Mouse (Mus musculus) CH12.LX (cell line): ENCODE measurements at regions not wholly inside any gene's neighbourhood (a gene's known extent, or its start where the extent isn't known, plus 50 kb on each side); places are given as distances from the start of the nearest gene placed in this dataset.

Source experiments
- DNase-seq: peaks from one replicate; pipeline ENCODE4 v3.0.0-alpha.2; 2013; ENCODE audit errors: extremely low read depth
- H3K27ac ChIP-seq: 2 replicates; pipeline ENCODE4 v1.5.1; 2012; ENCODE audit warnings: low read depth, mild to moderate bottlenecking, control low read depth, moderate library complexity; ENCODE audit not compliant: insufficient read depth
- H3K27me3 ChIP-seq: replicated peaks from 2 replicates; pipeline ENCODE3; 2012; ENCODE audit warnings: inconsistent platforms
- H3K36me3 ChIP-seq, 2 experiments: replicated peaks in 1 of 2; 2 replicates each; pipeline versions ENCODE3 to v1.6.1; 2012; ENCODE audit warnings: inconsistent platforms in 1 of 2, low read length in 1 of 2, mild to moderate bottlenecking in 1 of 2, mixed read lengths in 1 of 2, moderate library complexity in 1 of 2; ENCODE audit not compliant: control insufficient read depth in 1 of 2, insufficient read depth in 1 of 2
- H3K4me1 ChIP-seq, 2 experiments: 2 replicates each; pipeline ENCODE4 v1.6.1; 2012; ENCODE audit warnings: inconsistent platforms in 1 of 2, moderate library complexity in 1 of 2; ENCODE audit not compliant: insufficient read depth in 2 of 2, control insufficient read depth in 1 of 2
- H3K4me2 ChIP-seq: 2 replicates; pipeline ENCODE4 v1.6.1; 2012; ENCODE audit warnings: low read depth, mild to moderate bottlenecking, control low read depth; ENCODE audit not compliant: poor library complexity, insufficient read depth, severe bottlenecking
- H3K4me3 ChIP-seq, 3 experiments: fragments of 150-350 bp in 1 of 3; sonication (generic) in 1 of 3; replicated peaks in 1 of 3; 2 replicates each; pipeline versions ENCODE3 to v1.5.1; 2011 to 2012; ENCODE audit warnings: low read depth in 2 of 3, low read length in 2 of 3, mild to moderate bottlenecking in 2 of 3, moderate library complexity in 2 of 3, control low read depth in 1 of 3, improper control_type of control experiment in 1 of 3, inconsistent platforms in 1 of 3, mixed read lengths in 1 of 3; ENCODE audit not compliant: poor library complexity in 1 of 3
- H3K79me2 ChIP-seq: replicated peaks from 2 replicates; pipeline ENCODE4 v1.6.1; 2012; ENCODE audit warnings: mild to moderate bottlenecking, moderate library complexity; ENCODE audit not compliant: control insufficient read depth, poor library complexity, insufficient read depth, severe bottlenecking; ENCODE audit errors: extremely low read depth
- H3K9ac ChIP-seq: 2 replicates; pipeline ENCODE4 v1.6.1; 2012; ENCODE audit warnings: low read depth, mild to moderate bottlenecking, control low read depth, moderate library complexity; ENCODE audit not compliant: insufficient read depth
- H3K9me3 ChIP-seq: replicated peaks from 2 replicates; pipeline ENCODE3; 2012; ENCODE audit warnings: low read length, inconsistent platforms, mixed read lengths
- CHD1 ChIP-seq: IDR thresholded peaks from 2 replicates; pipeline ENCODE4 v1.6.1; 2012; ENCODE audit warnings: low read depth, low read length, improper control_type of control experiment, inconsistent platforms
- CHD2 ChIP-seq: IDR thresholded peaks from 2 replicates; pipeline ENCODE4 v1.6.1; 2011; ENCODE audit warnings: low read length, improper control_type of control experiment
- CTCF ChIP-seq, 2 experiments: IDR thresholded peaks in 1 of 2; conservative IDR thresholded peaks in 1 of 2; 2 replicates each; pipeline ENCODE4 v1.5.1; 2011 to 2012; ENCODE audit warnings: low read depth in 2 of 2, low read length in 2 of 2, improper control_type of control experiment in 1 of 2, inconsistent platforms in 1 of 2, mild to moderate bottlenecking in 1 of 2, moderate library complexity in 1 of 2
- E2F4 ChIP-seq: IDR thresholded peaks from 2 replicates; pipeline ENCODE4 v1.6.1; 2011; ENCODE audit warnings: low read depth, low read length, improper control_type of control experiment; ENCODE audit not compliant: insufficient replicate concordance
- ELF1 ChIP-seq: IDR thresholded peaks from 2 replicates; pipeline ENCODE4 v1.6.1; 2014; ENCODE audit warnings: low read depth, mild to moderate bottlenecking, inconsistent platforms, low read length, improper control_type of control experiment
- EP300 ChIP-seq: IDR thresholded peaks from 2 replicates; pipeline ENCODE4 v1.6.1; 2011; ENCODE audit warnings: low read length, improper control_type of control experiment
- ETS1 ChIP-seq: conservative IDR thresholded peaks from 2 replicates; pipeline ENCODE4 v1.6.1; 2012; ENCODE audit warnings: low read depth, mild to moderate bottlenecking, inconsistent platforms, low read length, improper control_type of control experiment, moderate library complexity
- GABPA ChIP-seq: IDR thresholded peaks from 2 replicates; pipeline ENCODE4 v1.6.1; 2012; ENCODE audit warnings: low read depth, low read length, improper control_type of control experiment, inconsistent platforms; ENCODE audit not compliant: insufficient replicate concordance
- JUN ChIP-seq: IDR thresholded peaks from 2 replicates; pipeline ENCODE4 v1.6.1; 2011; ENCODE audit warnings: low read depth, mild to moderate bottlenecking, low read length, improper control_type of control experiment, moderate library complexity; ENCODE audit not compliant: insufficient read depth
- KAT2A ChIP-seq: IDR thresholded peaks from 2 replicates; pipeline ENCODE4 v1.6.1; 2012; ENCODE audit warnings: low read length, improper control_type of control experiment, inconsistent platforms; ENCODE audit not compliant: insufficient replicate concordance
- MAFK ChIP-seq: IDR thresholded peaks from 2 replicates; pipeline ENCODE4 v1.6.1; 2011; ENCODE audit warnings: low read length, improper control_type of control experiment; ENCODE audit not compliant: insufficient replicate concordance
- MAX ChIP-seq: IDR thresholded peaks from 2 replicates; pipeline ENCODE4 v1.6.1; 2011; ENCODE audit warnings: low read length, improper control_type of control experiment
- MEF2A ChIP-seq: IDR thresholded peaks from 2 replicates; pipeline ENCODE4 v1.6.1; 2014; ENCODE audit warnings: low read depth, mild to moderate bottlenecking, inconsistent platforms, low read length, improper control_type of control experiment, borderline replicate concordance
- MYC ChIP-seq: IDR thresholded peaks from 2 replicates; pipeline ENCODE4 v1.6.1; 2011; ENCODE audit warnings: low read depth, mild to moderate bottlenecking, improper control_type of control experiment, low read length
- PAX5 ChIP-seq: IDR thresholded peaks from 2 replicates; pipeline ENCODE4 v1.6.1; 2012; ENCODE audit warnings: low read length, inconsistent platforms, mixed read lengths
- POLR2AphosphoS2 ChIP-seq: IDR thresholded peaks from 2 replicates; pipeline ENCODE4 v1.6.1; 2011; ENCODE audit warnings: low read depth, low read length, improper control_type of control experiment
- RAD21 ChIP-seq: IDR thresholded peaks from 2 replicates; pipeline ENCODE4 v1.6.1; 2011; ENCODE audit warnings: low read depth, mild to moderate bottlenecking, low read length, improper control_type of control experiment, moderate library complexity
- RCOR1 ChIP-seq: conservative IDR thresholded peaks from 2 replicates; pipeline ENCODE4 v1.6.1; 2012; ENCODE audit warnings: low read depth, mild to moderate bottlenecking, inconsistent platforms, low read length, improper control_type of control experiment
- SMC3 ChIP-seq: IDR thresholded peaks from 2 replicates; pipeline ENCODE4 v1.6.1; 2011; ENCODE audit warnings: low read depth, low read length, improper control_type of control experiment
- TBP ChIP-seq: conservative IDR thresholded peaks from 2 replicates; pipeline ENCODE4 v1.6.1; 2011; ENCODE audit warnings: low read depth, low read length, improper control_type of control experiment
- TCF12 ChIP-seq: IDR thresholded peaks from 2 replicates; pipeline ENCODE4 v1.6.1; 2014; ENCODE audit warnings: low read depth, mild to moderate bottlenecking, inconsistent platforms, low read length, improper control_type of control experiment
- UBTF ChIP-seq: IDR thresholded peaks from 2 replicates; pipeline ENCODE4 v1.6.1; 2012; ENCODE audit warnings: low read depth, mild to moderate bottlenecking, inconsistent platforms, low read length, improper control_type of control experiment, moderate library complexity
- USF2 ChIP-seq: conservative IDR thresholded peaks from 2 replicates; pipeline ENCODE4 v1.6.1; 2011; ENCODE audit warnings: low read depth, low read length, improper control_type of control experiment
- ZMIZ1 ChIP-seq: IDR thresholded peaks from 2 replicates; pipeline ENCODE4 v1.6.1; 2012; ENCODE audit warnings: low read depth, mild to moderate bottlenecking, inconsistent platforms, low read length, improper control_type of control experiment
- dilution Hi-C: fragments of 300-500 bp; cut with MboI; formaldehyde crosslinking; loops from 2 replicates; pipeline ENCODE4 v1.14.3; 2020; ENCODE audit warnings: low sequenced_read_pairs; ENCODE audit not compliant: extremely low pct_unique_long_range_greater_than_20kb, extremely low pct_ligation_motif_present
- in situ Hi-C: fragments of 300-500 bp; cut with MboI; formaldehyde crosslinking; loops from 3 replicates; pipeline ENCODE4 v1.14.3; 2019; ENCODE audit warnings: low sequenced_read_pairs, low pct_ligation_motif_present, low pct_unique_long_range_greater_than_20kb, mixed read lengths

DNA sequence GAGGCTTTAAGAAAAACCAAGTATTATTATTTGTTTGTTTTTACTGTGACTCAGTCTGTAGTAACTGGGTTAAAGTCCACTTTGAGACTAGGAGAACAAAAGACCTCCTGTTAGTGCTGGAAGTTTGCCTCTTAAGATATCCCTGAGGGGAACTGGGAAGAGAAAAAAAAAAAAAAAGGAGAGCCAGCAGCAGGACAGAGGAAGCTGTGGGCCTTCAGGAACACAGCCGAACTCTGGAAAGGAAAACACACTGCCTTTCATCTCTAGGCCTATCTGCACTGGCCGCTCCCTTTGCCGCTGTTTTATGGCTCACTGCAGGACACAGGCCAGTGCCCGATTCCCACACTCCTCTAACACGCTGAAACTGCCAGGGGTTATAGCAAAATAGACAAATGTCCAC is 176.1 kb downstream of the Zfp36l1 start:
- in situ Hi-C loops (no loop called here), dilution Hi-C loops (no loop called here)
- H3K9ac ChIP-seq, result no peak overlapping the region
- no peak for TF ChIP-seq CHD1
- no peak for TF ChIP-seq TBP
- TF ChIP-seq USF2, result no peak
- no peak for TF ChIP-seq PAX5
- no peak for TF ChIP-seq ELF1
- no peak for TF ChIP-seq GABPA
- no peak for TF ChIP-seq ETS1
- TF ChIP-seq RCOR1, result no peak
- TF ChIP-seq E2F4, result no peak
- TF ChIP-seq CHD2, result no peak
- no peak for TF ChIP-seq TCF12
- TF ChIP-seq MYC, result no peak
- no peak for TF ChIP-seq SMC3
- TF ChIP-seq UBTF, result no peak
- TF ChIP-seq MAFK, result no peak
- no peaks in the 10 kb centered on the region for H3K9me3 ChIP-seq
- H3K27me3 ChIP-seq, result no peaks in the 10 kb centered on the region
- no peak overlapping the region for H3K4me3 ChIP-seq
- no peak overlapping the region for H3K4me2 ChIP-seq
- H3K27ac ChIP-seq, result no peak overlapping the region
- peaks cover 3 to 11% of the 10 kb centered on the region in 2 experiments for H3K4me1 ChIP-seq
- H3K79me2 ChIP-seq, result no peaks in the 10 kb centered on the region
- DNase-seq, result no peak
- H3K36me3 ChIP-seq, result no peaks in the 10 kb centered on the region

DNA sequence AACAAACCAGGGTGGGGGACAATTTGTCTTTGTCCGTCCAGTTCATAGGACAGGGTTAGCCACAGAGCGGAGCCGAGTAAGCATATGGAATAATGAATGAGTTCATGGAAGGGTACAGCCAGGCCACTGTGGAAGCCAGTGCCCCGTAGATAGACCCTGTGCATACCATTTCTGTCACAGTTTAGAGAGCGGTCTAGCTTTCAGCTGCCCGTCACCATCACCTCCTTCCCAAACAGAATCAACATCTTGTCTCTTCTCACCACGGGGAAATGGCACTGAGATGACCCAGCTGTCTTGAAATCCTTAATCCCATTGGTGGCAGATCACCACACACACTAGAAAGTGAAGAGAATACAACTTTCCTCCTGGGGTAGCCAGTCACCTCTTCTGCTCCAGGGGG is 178.7 kb downstream of the Zfp36l1 start:
- in situ Hi-C loops, result no loop called here
- dilution Hi-C loops, result no loop called here
- TF ChIP-seq POLR2AphosphoS2 (no peak), MAX (no peak), RAD21 (no peak), JUN (no peak), KAT2A (no peak), ELF1 (no peak), MEF2A (no peak), CTCF (conservative IDR thresholded peaks at IDR 0.05 in 1 of 2, IDR thresholded peaks at IDR 0.05 in 1 of 2; ENCODE audit: low read depth in 2 of 2, low read length in 2 of 2) (no peak), ZMIZ1 (no peak), RCOR1 (no peak), EP300 (no peak)

More for the DNA sequence above, 178.7 kb downstream of the Zfp36l1 start:
- H3K79me2 ChIP-seq, result no peaks in the 10 kb centered on the region
- no peaks in the 10 kb centered on the region for H3K36me3 ChIP-seq
- peaks cover 2 to 18% of the 10 kb centered on the region in 2 experiments; a peak in 3 of 4 replicates for H3K4me1 ChIP-seq
- no peak overlapping the region for H3K4me2 ChIP-seq
- no peak overlapping the region for H3K4me3 ChIP-seq
- H3K27me3 ChIP-seq, result no peaks in the 10 kb centered on the region
- H3K27ac ChIP-seq, result no peak overlapping the region
- no peak overlapping the region for H3K9ac ChIP-seq
- DNase-seq, result no peak
- no peaks in the 10 kb centered on the region for H3K9me3 ChIP-seq
